Mouse (Mus musculus) ES-E14 (cell line): ENCODE data around the gene Thap4. TPM values are rescaled to one million over a fixed set of nuclear protein-coding genes. Genes with fewer than 3 reads are reported as not detected.

Experiments used
- DNase-seq: peaks from one replicate; pipeline ENCODE4 v3.0.0-alpha.2; 2013; ENCODE audit warnings: low read depth, low spot score
- H3K27ac ChIP-seq: 2 replicates; pipeline ENCODE4 v1.5.1; 2012; ENCODE audit warnings: low read depth, mild to moderate bottlenecking, low read length, moderate library complexity, mixed read lengths; ENCODE audit not compliant: poor library complexity, insufficient read depth, severe bottlenecking
- H3K36me3 ChIP-seq: 2 replicates; pipeline ENCODE4 v1.6.1; 2012; ENCODE audit warnings: mild to moderate bottlenecking, low read length, moderate library complexity, mixed read lengths; ENCODE audit not compliant: control insufficient read depth, poor library complexity, insufficient read depth, severe bottlenecking
- H3K4me1 ChIP-seq, 2 experiments: fragments of 150-350 bp in 1 of 2; sonication (generic) in 1 of 2; 2 replicates each; pipeline ENCODE4 v1.6.1; 2012; ENCODE audit warnings: low read length in 2 of 2, mild to moderate bottlenecking in 1 of 2, mixed read lengths in 1 of 2; ENCODE audit not compliant: control insufficient read depth in 2 of 2, insufficient read depth in 2 of 2, poor library complexity in 1 of 2
- H3K4me3 ChIP-seq, 2 experiments: fragments of 150-350 bp in 1 of 2; sonication (generic) in 1 of 2; 2 replicates each; pipeline ENCODE4 v1.5.1; 2012; ENCODE audit warnings: low read length in 2 of 2, low read depth in 1 of 2, mild to moderate bottlenecking in 1 of 2, mixed read lengths in 1 of 2; ENCODE audit not compliant: insufficient read depth in 1 of 2, poor library complexity in 1 of 2, severe bottlenecking in 1 of 2
- H3K9ac ChIP-seq: 2 replicates; pipeline ENCODE4 v1.6.1; 2012; ENCODE audit warnings: low read depth, mild to moderate bottlenecking, low read length, mixed read lengths; ENCODE audit not compliant: poor library complexity, insufficient read depth, severe bottlenecking
- H3K9me3 ChIP-seq: fragments of 150-350 bp; sonication (generic); 2 replicates; pipeline ENCODE4 v1.6.1; 2012; ENCODE audit warnings: low read depth, mild to moderate bottlenecking, low read length; ENCODE audit not compliant: control insufficient read depth, insufficient read depth
- CHD2 ChIP-seq: IDR thresholded peaks from 2 replicates; pipeline ENCODE4 v1.6.1; 2014; ENCODE audit warnings: mild to moderate bottlenecking, low read depth, low read length, inconsistent platforms
- HCFC1 ChIP-seq: IDR thresholded peaks from 2 replicates; pipeline ENCODE4 v1.6.1; 2012; ENCODE audit warnings: low read length, inconsistent platforms, borderline replicate concordance; ENCODE audit not compliant: insufficient read depth
- MAFK ChIP-seq: IDR thresholded peaks from 2 replicates; pipeline ENCODE4 v1.6.1; 2014; ENCODE audit warnings: mild to moderate bottlenecking, low read depth, low read length, inconsistent platforms; ENCODE audit not compliant: insufficient read depth
- ZC3H11A ChIP-seq: IDR thresholded peaks from 2 replicates; pipeline ENCODE4 v1.6.1; 2012; ENCODE audit warnings: low read depth, mild to moderate bottlenecking, inconsistent platforms, low read length, borderline replicate concordance
- ZNF384 ChIP-seq: IDR thresholded peaks from 2 replicates; pipeline ENCODE4 v1.6.1; 2012; ENCODE audit warnings: low read depth, low read length, inconsistent platforms
- in situ Hi-C, 2 experiments: fragments of 600-800 bp; cut with MboI; formaldehyde crosslinking; loops; one replicate each; pipeline ENCODE4 v1.15.1; 2025; ENCODE audit warnings: low sequenced_read_pairs in 2 of 2, inconsistent platforms in 1 of 2; ENCODE audit not compliant: unreplicated experiment in 2 of 2
- total RNA-seq: library from RNA; depleted of rRNA; stranded (reverse); fragments of 300-350 nt; gene quantifications from 2 replicates; pipeline ENCODE4 v1.2.3, GENCODE M21; 2012

Gene Thap4
- total RNA-seq, 1 experiment = 46.2 TPM

DNA sequence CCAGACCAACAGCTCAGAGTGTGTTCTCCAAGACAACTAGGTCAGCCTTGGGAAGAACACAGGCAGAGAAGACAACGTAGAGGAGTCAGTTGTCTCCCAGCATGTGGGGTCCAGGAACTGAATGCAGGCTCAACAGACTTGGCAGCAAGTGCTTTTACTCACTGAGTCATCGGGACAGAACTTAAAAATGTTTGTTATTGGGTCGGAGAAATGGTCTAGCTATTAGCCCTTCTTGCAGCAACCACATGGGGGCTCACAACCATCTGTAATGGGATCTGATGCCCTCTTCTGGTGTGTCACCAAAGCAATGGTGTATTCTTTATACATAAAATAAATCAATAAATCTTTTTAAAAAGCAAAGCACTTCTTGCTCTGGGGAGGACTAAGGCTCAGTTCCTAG, 28.5 kb downstream of the Thap4 start:
- in situ Hi-C loops = no loop called here
- Histone ChIP-seq H3K4me3 (no peak overlapping the region), H3K27ac (no peak overlapping the region), H3K9ac (no peak overlapping the region), H3K9me3 (no peaks in the 10 kb centered on the region), H3K4me1 (peaks cover 0 to 7% of the 10 kb centered on the region in 2 experiments; a peak in 1 of 4 replicates), H3K36me3 (peaks cover 9% of the 10 kb centered on the region; the same call in 1 of the 2 replicates)
- DNase-seq = no peak
- no peak for TF ChIP-seq CHD2
- no peak for TF ChIP-seq ZNF384
- no peak for TF ChIP-seq MAFK
- no peak for TF ChIP-seq ZC3H11A

DNA sequence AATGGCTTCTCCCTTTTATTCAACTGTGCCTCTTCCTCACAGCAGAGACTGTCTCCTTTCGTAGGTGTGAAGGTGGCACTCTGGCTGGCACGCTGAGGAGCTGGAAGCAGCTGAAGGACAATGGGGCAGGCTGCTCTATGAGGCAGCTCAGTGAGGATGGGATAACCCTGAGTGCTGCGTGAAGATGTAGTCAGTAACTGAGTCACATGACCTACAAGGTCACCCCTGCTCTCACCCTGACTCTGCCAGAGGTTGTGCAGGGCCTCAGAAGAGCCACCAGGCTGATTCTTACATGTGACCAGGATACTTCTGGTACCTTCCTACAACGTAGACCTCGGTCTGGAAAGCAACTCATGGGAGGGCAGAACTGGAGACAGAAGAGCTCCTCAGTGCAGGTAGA, 29.0 kb downstream of the Thap4 start:
- Histone ChIP-seq H3K9me3 (no peaks in the 10 kb centered on the region), H3K4me3 (no peak overlapping the region), H3K36me3 (peaks cover 8% of the 10 kb centered on the region; the same call in 1 of the 2 replicates), H3K4me1 (peaks cover 0 to 6% of the 10 kb centered on the region in 2 experiments; a peak in 1 of 4 replicates), H3K27ac (no peak overlapping the region), H3K9ac (no peak overlapping the region)
- TF ChIP-seq CHD2 (no peak), ZC3H11A (no peak), ZNF384 (no peak), HCFC1 (no peak), MAFK (no peak)
- no peak for DNase-seq
- in situ Hi-C loops = no loop called here

DNA sequence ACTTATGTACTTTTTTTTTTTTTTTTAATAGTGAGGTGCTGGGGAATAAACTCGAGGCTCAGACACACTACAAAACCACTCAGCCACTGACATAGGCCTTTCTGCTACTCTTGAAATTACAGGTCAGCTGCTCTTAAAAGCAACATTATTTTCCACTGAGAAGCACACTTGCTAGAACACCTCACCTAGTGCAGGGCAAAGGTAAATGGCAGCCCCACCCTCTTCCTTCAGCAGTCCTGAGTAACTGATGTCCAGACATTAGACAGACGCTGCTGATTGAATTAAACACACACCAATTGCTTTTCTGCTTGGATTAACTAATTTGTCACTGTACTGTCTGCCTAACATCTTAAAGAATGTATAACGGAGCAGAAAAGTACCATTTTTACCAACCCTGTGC, 30.0 kb downstream of the Thap4 start:
- H3K27ac ChIP-seq = no peak overlapping the region
- H3K9ac ChIP-seq = no peak overlapping the region
- no peak overlapping the region for H3K4me3 ChIP-seq
- no peaks in the 10 kb centered on the region for H3K9me3 ChIP-seq
- DNase-seq = no peak
- TF ChIP-seq ZC3H11A = no peak
- TF ChIP-seq CHD2 = no peak
- no peak for TF ChIP-seq HCFC1
- no peak for TF ChIP-seq MAFK
- no peak for TF ChIP-seq ZNF384
- in situ Hi-C loops = no loop called here
- peaks cover 0 to 6% of the 10 kb centered on the region in 2 experiments; a peak in 1 of 4 replicates for H3K4me1 ChIP-seq
- peaks cover 8% of the 10 kb centered on the region; the same call in 1 of the 2 replicates for H3K36me3 ChIP-seq

DNA sequence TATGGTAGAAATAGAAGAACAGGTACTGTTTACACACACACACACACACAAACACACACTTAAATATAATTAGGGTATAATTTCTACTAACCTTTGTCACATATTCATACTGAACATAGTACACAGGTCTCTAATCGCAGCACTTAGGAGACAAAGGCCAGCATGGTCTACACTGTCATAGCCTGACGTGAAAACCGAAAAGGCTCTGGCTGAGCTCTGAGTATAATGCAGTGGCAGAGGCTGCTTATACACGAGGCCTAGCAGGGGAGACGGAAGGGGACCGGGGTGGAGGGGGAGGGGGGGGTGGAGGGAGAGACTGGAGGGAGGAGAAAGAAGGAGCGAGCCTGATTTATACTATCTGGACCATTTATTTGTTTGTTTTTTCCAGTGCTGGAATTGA, 33.1 kb downstream of the Thap4 start:
- DNase-seq = no peak
- peaks cover 0 to 6% of the 10 kb centered on the region in 2 experiments; a peak in 1 of 4 replicates for H3K4me1 ChIP-seq
- no peak overlapping the region for H3K9ac ChIP-seq
- peaks cover 11% of the 10 kb centered on the region; the same call in 1 of the 2 replicates for H3K36me3 ChIP-seq
- no peak overlapping the region for H3K4me3 ChIP-seq
- in situ Hi-C loops = no loop called here
- H3K9me3 ChIP-seq = no peaks in the 10 kb centered on the region
- H3K27ac ChIP-seq = no peak overlapping the region
- TF ChIP-seq MAFK (no peak), CHD2 (no peak), ZNF384 (no peak), ZC3H11A (no peak), HCFC1 (no peak)

DNA sequence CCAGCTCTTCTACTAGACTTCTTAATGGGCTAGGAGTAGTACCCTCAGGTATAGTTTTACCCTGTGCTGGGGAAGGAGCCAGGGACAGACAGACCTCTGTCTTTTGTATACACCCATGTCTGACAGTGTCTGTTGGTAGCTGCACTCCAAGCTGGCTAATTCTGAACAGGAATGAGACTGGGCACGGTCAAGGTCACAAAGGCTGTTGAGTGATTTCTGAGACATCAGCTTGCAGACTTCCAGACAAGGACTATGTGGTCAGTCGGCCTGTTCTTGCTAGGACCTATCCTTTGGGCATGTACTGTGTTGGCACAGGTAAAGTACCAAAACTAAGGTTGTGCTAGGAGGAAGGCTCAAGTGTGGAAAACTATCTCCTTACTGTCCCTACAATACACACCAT, 38.5 kb downstream of the Thap4 start:
- Histone ChIP-seq H3K9ac (no peak overlapping the region), H3K4me1 (no peaks in the 10 kb centered on the region), H3K36me3 (peaks cover 4% of the 10 kb centered on the region; the same call in 1 of the 2 replicates), H3K27ac (no peak overlapping the region), H3K4me3 (no peak overlapping the region), H3K9me3 (no peaks in the 10 kb centered on the region)
- in situ Hi-C loops = no loop called here
- DNase-seq = no peak
- TF ChIP-seq CHD2 = no peak
- TF ChIP-seq ZNF384 = no peak
- no peak for TF ChIP-seq HCFC1
- TF ChIP-seq MAFK = no peak
- TF ChIP-seq ZC3H11A = no peak
